Comparison of ENCODE assay signal across 8 mouse cellular contexts in genomic region chr15:101859735-101860170, GRCm38 (mm10). TPM values are rescaled to one million over a fixed set of nuclear protein-coding genes. Genes with fewer than 3 reads are reported as not detected.
DNase-seq lines count a peak whose midpoint lies in the region; ATAC-seq lines count a peak whose summit lies in the region.

No protein-coding gene starts in this region.

- H3K27ac ChIP-seq in embryonic facial prominence, embryonic 12.5 days = no peak overlapping the region
- H3K27ac ChIP-seq in lung, embryonic 16.5 days (ENCODE audit: low read length) = no peak overlapping the region

- under 1% methylated on average over 33 of the region's 33 CpGs for WGBS in embryonic facial prominence, embryonic 12.5 days
- WGBS in lung, embryonic 16.5 days = 0% methylated on average over 32 of the region's 33 CpGs

- H3K9me3 ChIP-seq in embryonic facial prominence, embryonic 12.5 days = no peaks in the 10 kb centered on the region
- no peaks in the 10 kb centered on the region for H3K9me3 ChIP-seq in lung, embryonic 16.5 days (ENCODE audit: control insufficient read depth, low read length)

- H3K36me3 ChIP-seq in embryonic facial prominence, embryonic 12.5 days = no peaks in the 10 kb centered on the region
- no peaks in the 10 kb centered on the region for H3K36me3 ChIP-seq in lung, embryonic 16.5 days (ENCODE audit: control insufficient read depth, insufficient read depth, low read length)

- H3K4me3 ChIP-seq in embryonic facial prominence, embryonic 12.5 days = peak overlapping the region; percentile 45
- H3K4me3 ChIP-seq in lung, embryonic 16.5 days (ENCODE audit: low read length) = peak overlapping the region; percentile 47

- H3K4me1 ChIP-seq in embryonic facial prominence, embryonic 12.5 days = peaks cover 10% of the 10 kb centered on the region
- H3K4me1 ChIP-seq in lung, embryonic 16.5 days (replicated peaks; ENCODE audit: control insufficient read depth, insufficient read depth, low read length) = no peaks in the 10 kb centered on the region

- H3K4me2 ChIP-seq in embryonic facial prominence, embryonic 12.5 days (replicated peaks) = peak overlapping the region; percentile 80
- H3K4me2 ChIP-seq in lung, embryonic 16.5 days (ENCODE audit: low read depth, low read length) = peak overlapping the region; percentile 69

- DNase-seq in ovary, adult 18-20 months (ENCODE audit: low spot score) = peak; percentile 13
- DNase-seq in ovary, postnatal 14 days (ENCODE audit: low spot score) = no peak
- peak; percentile 49 for DNase-seq in heart, postnatal 4 days
- DNase-seq in kidney, postnatal 4 days = peak; percentile 64 to 73
- peak; percentile 6 for DNase-seq in ovary, postnatal 10 days (ENCODE audit: low spot score)

- peaks cover 55% of the 10 kb centered on the region for H3K27me3 ChIP-seq in embryonic facial prominence, embryonic 12.5 days
- H3K27me3 ChIP-seq in lung, embryonic 16.5 days (ENCODE audit: control insufficient read depth, insufficient read depth, low read depth, low read length) = peaks cover 30% of the 10 kb centered on the region

- no peak for ATAC-seq in embryonic facial prominence, embryonic 12.5 days (ENCODE audit: insufficient number of reproducible peaks, insufficient read depth, low FRiP score, low TSS enrichment)
- ATAC-seq in lung, embryonic 16.5 days (ENCODE audit: low read depth) = peak; percentile 28; the same call in 1 of the 2 replicates
- ATAC-seq in inflammation-experienced regulatory T-cells, adult 6 months = no peak

- peak overlapping the region; percentile 54 for H3K9ac ChIP-seq in embryonic facial prominence, embryonic 12.5 days
- peak overlapping the region; percentile 50; the same call in 1 of the 2 replicates for H3K9ac ChIP-seq in lung, embryonic 16.5 days (ENCODE audit: low read length)

RNA-seq across cellular contexts. Expression of gene Krt1, which starts 9.2 kb away (rescaled TPM):
- polyA plus RNA-seq in embryonic facial prominence, embryonic 12.5 days (2016; fragmentation: Nextera tagmentation; extraction: Ambion mirVana) = 2.4 and 3.4 TPM in 2 replicates
- total RNA-seq in heart, postnatal 4 days (2021) = not detected
- 0.29 and 4.4 TPM in 2 replicates for polyA plus RNA-seq in lung, embryonic 16.5 days (2015; fragmentation: Nextera tagmentation; extraction: Ambion mirVana)
- not detected for polyA plus RNA-seq in inflammation-experienced regulatory T-cells, adult 6 months (2017; shearing (Covaris generic))

RNA-seq across cellular contexts. Expression of gene Krt77, which starts 9.8 kb away (rescaled TPM):
- 0.08 TPM in 1 of 2 replicates, not detected in the other for polyA plus RNA-seq in embryonic facial prominence, embryonic 12.5 days (2016; fragmentation: Nextera tagmentation; extraction: Ambion mirVana)
- not detected for total RNA-seq in heart, postnatal 4 days (2021)
- 1.0 TPM in 1 of 2 replicates, not detected in the other for polyA plus RNA-seq in lung, embryonic 16.5 days (2015; fragmentation: Nextera tagmentation; extraction: Ambion mirVana)
- not detected for polyA plus RNA-seq in inflammation-experienced regulatory T-cells, adult 6 months (2017; shearing (Covaris generic))

RNA-seq across cellular contexts. Expression of gene Krt76, which starts 33.0 kb away (rescaled TPM):
- not detected in 2 replicates for polyA plus RNA-seq in embryonic facial prominence, embryonic 12.5 days (2016; fragmentation: Nextera tagmentation; extraction: Ambion mirVana)
- total RNA-seq in heart, postnatal 4 days (2021) = not detected
- polyA plus RNA-seq in lung, embryonic 16.5 days (2015; fragmentation: Nextera tagmentation; extraction: Ambion mirVana) = not detected in 2 replicates
- polyA plus RNA-seq in inflammation-experienced regulatory T-cells, adult 6 months (2017; shearing (Covaris generic)) = not detected

RNA-seq across cellular contexts. Expression of gene Krt2, which starts 41.8 kb away (rescaled TPM):
- not detected in 2 replicates for polyA plus RNA-seq in embryonic facial prominence, embryonic 12.5 days (2016; fragmentation: Nextera tagmentation; extraction: Ambion mirVana)
- not detected for total RNA-seq in heart, postnatal 4 days (2021)
- not detected in 2 replicates for polyA plus RNA-seq in lung, embryonic 16.5 days (2015; fragmentation: Nextera tagmentation; extraction: Ambion mirVana)
- not detected for polyA plus RNA-seq in inflammation-experienced regulatory T-cells, adult 6 months (2017; shearing (Covaris generic))

RNA-seq across cellular contexts. Expression of gene Krt73, which starts 57.6 kb away (rescaled TPM):
- 0.08 TPM in 1 of 2 replicates, not detected in the other for polyA plus RNA-seq in embryonic facial prominence, embryonic 12.5 days (2016; fragmentation: Nextera tagmentation; extraction: Ambion mirVana)
- not detected for total RNA-seq in heart, postnatal 4 days (2021)
- not detected in 2 replicates for polyA plus RNA-seq in lung, embryonic 16.5 days (2015; fragmentation: Nextera tagmentation; extraction: Ambion mirVana)
- polyA plus RNA-seq in inflammation-experienced regulatory T-cells, adult 6 months (2017; shearing (Covaris generic)) = not detected
